Mouse (Mus musculus) liver, postnatal 0 days (tissue): ENCODE measurements around the gene Cc2d1a.

Source experiments
- CTCF ChIP-seq: sonication (generic); IDR thresholded peaks from 2 replicates; pipeline ENCODE4 v1.5.1; 2016; ENCODE audit warnings: antibody characterized with exemption, low read depth
- EP300 ChIP-seq: IDR thresholded peaks from 2 replicates; pipeline ENCODE4 v1.6.1; 2016; ENCODE audit warnings: antibody characterized with exemption, low read depth, mild to moderate bottlenecking

GRCm38 (mm10) chr8:84104221-84104620 lies 43.5 kb downstream of the Cc2d1a start:
- TF ChIP-seq CTCF (peak; percentile 50), EP300 (no peak)
